Mouse (Mus musculus) gastrocnemius, adult 2 months (tissue): ENCODE data around the gene Cdh20. TPM values are rescaled to one million over a fixed set of nuclear protein-coding genes. Genes with fewer than 3 reads are reported as not detected.

Source experiments
- DNase-seq: peaks from one replicate; pipeline ENCODE4 v3.0.0; 2022
- H3K27ac ChIP-seq: fragments of 200-600 bp; 2 replicates; pipeline ENCODE4 v1.8.1; 2022; ENCODE audit warnings: mild to moderate bottlenecking
- H3K4me3 ChIP-seq: fragments of 200-600 bp; 2 replicates; pipeline ENCODE4 v1.8.1; 2022; ENCODE audit warnings: mild to moderate bottlenecking, moderate library complexity
- CTCF ChIP-seq: fragments of 200-600 bp; IDR thresholded peaks from 2 replicates; pipeline ENCODE4 v1.8.1; 2022; ENCODE audit warnings: antibody characterized with exemption, mild to moderate bottlenecking, moderate library complexity
- intact Hi-C: fragments of 180-260 bp; cut with DNase I; formaldehyde crosslinking; loops from one replicate; pipeline ENCODE4 v1.15.1; 2025
- total RNA-seq, 2 experiments: library from RNA; stranded (reverse); gene quantifications; 2 replicates each; pipeline ENCODE4 v1.2.3; 2021

The Cdh20 gene
- total RNA-seq, 2 experiments from 2014 or later = 0.05 to 0.06 TPM

GRCm38 (mm10) chr1:104828106-104828505 lies 59.8 kb downstream of the Cdh20 start:
- no peak for TF ChIP-seq CTCF
- no peak overlapping the region for H3K27ac ChIP-seq
- no peak for DNase-seq
- no peak overlapping the region for H3K4me3 ChIP-seq
- intact Hi-C loops = no loop called here

DNA sequence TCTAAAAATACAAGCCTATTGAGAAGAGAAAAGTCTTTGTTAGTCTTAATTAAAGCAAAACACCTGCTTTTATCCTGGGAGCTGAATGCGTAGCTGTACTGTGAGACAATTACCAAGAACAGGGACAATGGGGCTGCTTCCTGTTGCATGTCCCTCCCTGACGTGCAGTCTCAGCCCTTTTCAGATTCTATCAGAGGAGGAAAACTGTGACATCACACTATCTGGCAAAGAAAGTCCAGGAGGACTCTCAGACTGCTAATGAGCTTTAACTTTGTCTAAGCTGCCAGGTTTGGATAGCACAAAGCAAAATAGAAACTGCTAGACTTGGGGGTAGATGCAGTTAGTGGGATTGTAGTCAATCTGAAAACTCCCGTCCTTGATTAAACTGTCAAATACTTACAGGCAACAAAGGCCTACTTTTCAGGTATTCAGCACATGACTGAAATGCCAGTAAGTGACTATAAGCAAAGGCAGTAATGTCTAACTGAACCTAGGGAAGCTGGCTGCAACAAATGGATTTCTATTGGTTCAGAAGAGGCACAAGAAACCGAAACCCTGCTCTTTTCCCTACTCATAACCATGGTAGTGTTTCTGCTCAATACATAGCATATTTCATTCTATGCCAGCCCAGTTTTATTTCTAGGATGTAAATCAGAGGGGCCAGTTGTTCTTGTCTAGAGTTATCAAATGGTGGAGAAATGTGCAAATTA lies 70.0 kb downstream of the Cdh20 start:
- intact Hi-C loops = no loop called here
- no peak for TF ChIP-seq CTCF
- no peak for DNase-seq
- no peak overlapping the region for H3K27ac ChIP-seq
- no peak overlapping the region for H3K4me3 ChIP-seq

DNA sequence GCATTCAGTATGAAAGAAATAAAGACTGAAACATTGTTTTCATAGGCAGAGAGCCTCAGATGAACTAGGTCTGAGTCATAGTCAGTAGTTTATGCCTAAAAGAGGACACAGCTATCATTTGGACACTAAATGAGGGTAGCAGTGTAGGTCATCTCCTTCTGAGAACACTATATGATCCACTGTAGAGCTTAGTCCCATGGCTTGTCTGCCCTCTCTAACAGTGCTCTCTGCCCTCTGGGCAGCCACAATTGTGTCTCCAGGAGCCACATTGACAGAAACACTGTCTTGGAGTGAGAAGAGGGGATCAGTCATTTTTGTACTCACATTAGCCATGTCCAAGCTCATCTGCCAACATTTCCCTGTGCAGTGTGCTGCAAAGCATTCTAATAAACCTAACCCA lies 70.7 kb downstream of the Cdh20 start:
- no peak overlapping the region for H3K4me3 ChIP-seq
- TF ChIP-seq CTCF = no peak
- H3K27ac ChIP-seq = no peak overlapping the region
- intact Hi-C loops = no loop called here
- DNase-seq = no peak

GRCm38 (mm10) chr1:104848256-104848919 lies 80.1 kb downstream of the Cdh20 start:
- no peak for DNase-seq
- no peak for TF ChIP-seq CTCF
- Histone ChIP-seq H3K27ac (no peak overlapping the region), H3K4me3 (no peak overlapping the region)
- intact Hi-C loops = no loop called here

- no peak for DNase-seq
- intact Hi-C loops = no loop called here
- Histone ChIP-seq H3K27ac (no peak overlapping the region), H3K4me3 (no peak overlapping the region)
- TF ChIP-seq CTCF = no peak
These were observed 80.6 kb downstream of the Cdh20 start for GRCm38 (mm10) chr1:104848920-104849272.

DNA sequence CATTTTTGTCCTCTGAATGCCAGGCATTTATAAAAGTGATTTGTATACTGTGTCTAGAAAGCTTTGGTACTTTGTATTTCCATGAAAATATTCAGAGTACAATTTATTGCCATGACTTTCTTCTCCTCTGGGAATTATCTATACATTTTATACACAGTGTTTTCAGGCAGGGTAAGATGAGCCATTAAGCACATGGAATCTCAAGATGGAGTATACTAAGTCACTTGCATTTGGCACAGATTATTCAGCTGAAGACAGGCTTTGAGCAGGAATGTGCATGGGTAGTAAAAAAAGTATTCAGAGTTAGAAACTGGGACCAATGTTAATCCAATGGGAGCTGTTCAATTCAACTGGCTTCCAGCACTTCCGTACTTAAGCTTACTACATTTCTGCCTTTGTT lies 109.1 kb downstream of the Cdh20 start:
- no peak for DNase-seq
- Histone ChIP-seq H3K4me3 (no peak overlapping the region), H3K27ac (no peak overlapping the region)
- TF ChIP-seq CTCF = no peak
- intact Hi-C loops = no loop called here

GRCm38 (mm10) chr1:104901815-104902214 lies 133.5 kb downstream of the Cdh20 start:
- intact Hi-C loops = no loop called here
- no peak for TF ChIP-seq CTCF
- no peak overlapping the region for H3K27ac ChIP-seq
- H3K4me3 ChIP-seq = no peak overlapping the region
- DNase-seq = no peak

GRCm38 (mm10) chr1:104903409-104903808 lies 135.1 kb downstream of the Cdh20 start:
- Histone ChIP-seq H3K27ac (no peak overlapping the region), H3K4me3 (no peak overlapping the region)
- no peak for DNase-seq
- no peak for TF ChIP-seq CTCF
- intact Hi-C loops = no loop called here

DNA sequence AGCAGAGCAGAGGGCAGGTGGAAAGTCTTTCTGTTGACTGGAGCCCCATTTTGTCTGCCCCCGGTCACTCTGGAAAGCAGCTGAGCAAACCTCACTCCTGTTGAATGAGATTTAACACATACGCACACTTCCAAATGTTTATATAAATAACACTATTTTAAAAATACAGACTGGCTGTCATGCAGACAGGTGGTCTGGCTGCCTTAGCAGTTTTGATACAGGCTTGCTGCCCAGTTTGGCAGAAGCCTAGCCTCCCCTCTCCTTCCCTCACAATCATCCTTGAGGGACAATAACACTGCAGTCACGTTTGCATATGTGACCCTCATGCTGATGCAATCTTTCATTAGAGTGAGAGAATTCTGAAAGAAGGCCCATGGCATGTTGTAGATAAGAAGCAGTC lies 144.1 kb downstream of the Cdh20 start:
- DNase-seq = no peak
- H3K4me3 ChIP-seq = no peak overlapping the region
- H3K27ac ChIP-seq = no peak overlapping the region
- TF ChIP-seq CTCF = no peak
- intact Hi-C loops = no loop called here

DNA sequence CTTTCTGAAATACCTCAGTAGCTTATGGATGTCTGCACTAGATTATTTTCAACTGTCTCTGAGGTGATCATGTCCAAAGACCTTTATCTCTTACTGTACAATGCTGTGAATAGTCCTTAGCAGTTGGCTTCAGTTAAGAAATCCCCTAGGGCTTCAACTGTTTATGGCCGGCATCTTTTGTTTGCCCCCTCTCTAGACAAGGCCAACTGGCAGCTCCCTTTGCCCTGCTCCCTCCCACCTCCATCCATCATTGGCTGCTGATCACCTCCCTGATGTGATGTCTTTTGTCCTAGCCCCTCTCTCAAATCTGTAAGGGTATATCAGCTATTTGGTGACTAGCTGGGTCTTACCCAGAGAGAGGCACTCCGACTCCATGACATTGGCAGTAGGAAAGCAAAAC lies 148.2 kb downstream of the Cdh20 start:
- Histone ChIP-seq H3K4me3 (no peak overlapping the region), H3K27ac (no peak overlapping the region)
- no peak for DNase-seq
- no peak for TF ChIP-seq CTCF
- intact Hi-C loops = no loop called here

GRCm38 (mm10) chr1:104917307-104917836 lies 149.0 kb downstream of the Cdh20 start:
- TF ChIP-seq CTCF = no peak
- DNase-seq = no peak
- intact Hi-C loops = no loop called here
- Histone ChIP-seq H3K27ac (no peak overlapping the region), H3K4me3 (no peak overlapping the region)

DNA sequence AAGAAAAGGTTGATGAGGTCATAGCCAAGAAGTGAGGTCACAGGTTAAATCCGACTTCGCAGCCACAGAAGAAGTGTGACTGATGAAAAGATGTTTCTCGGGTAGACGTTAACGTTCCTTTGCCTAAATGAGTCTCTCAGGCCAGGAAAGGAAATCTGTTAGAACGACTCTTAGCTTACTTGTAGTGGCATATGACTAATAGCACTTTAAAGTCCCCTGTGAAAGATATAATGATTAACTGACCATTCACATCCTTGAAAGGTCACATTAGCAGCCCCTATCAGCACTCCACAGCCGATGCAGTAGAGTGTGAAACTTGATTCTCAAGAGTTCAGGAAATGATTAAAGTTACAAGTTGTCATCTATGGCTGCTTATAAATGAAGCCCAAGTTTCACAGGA lies 164.7 kb downstream of the Cdh20 start:
- intact Hi-C loops = no loop called here

GRCm38 (mm10) chr1:104936966-104937365 lies 168.6 kb downstream of the Cdh20 start:
- H3K4me3 ChIP-seq = no peak overlapping the region
- no peak overlapping the region for H3K27ac ChIP-seq
- intact Hi-C loops = no loop called here
- TF ChIP-seq CTCF = no peak
- DNase-seq = no peak

More for the DNA sequence above, 164.7 kb downstream of the Cdh20 start:
- Histone ChIP-seq H3K27ac (no peak overlapping the region), H3K4me3 (no peak overlapping the region)
- TF ChIP-seq CTCF = no peak
- no peak for DNase-seq

DNA sequence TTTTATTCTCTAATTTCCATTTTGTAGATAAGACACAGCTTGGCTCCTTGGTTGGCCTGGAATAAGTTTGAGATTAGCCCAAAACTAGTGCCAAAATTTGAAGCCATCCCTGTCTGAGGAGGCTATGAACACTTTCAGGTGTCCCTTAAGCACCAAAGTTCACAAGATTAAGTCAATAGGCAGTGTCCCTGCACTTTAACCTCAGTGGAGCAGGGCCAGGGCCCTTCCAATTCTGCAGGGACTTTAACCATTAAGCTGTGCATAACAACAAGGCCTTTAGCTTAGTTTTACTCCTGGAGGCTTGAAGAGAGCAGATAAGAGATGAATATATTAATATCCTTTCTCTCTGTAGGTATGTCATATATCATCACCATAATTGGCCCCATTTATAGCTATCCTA lies 170.8 kb downstream of the Cdh20 start:
- no peak for DNase-seq
- no peak overlapping the region for H3K4me3 ChIP-seq
- H3K27ac ChIP-seq = no peak overlapping the region
- intact Hi-C loops = no loop called here
- no peak for TF ChIP-seq CTCF
